Mouse (Mus musculus): ENCODE measurements at regions not wholly inside any gene's neighbourhood (a gene's known extent, or its start where the extent isn't known, plus 50 kb on each side); places are given as distances from the start of the nearest gene placed in this dataset.

- H3K9me3 ChIP-seq (ENCODE audit: low read length), result no peaks in the 10 kb centered on the region
- H3K4me1 ChIP-seq (ENCODE audit: insufficient read depth, low read length), result no peaks in the 10 kb centered on the region
- 56% methylated on average over 4 of the region's 4 CpGs for WGBS
- no peaks in the 10 kb centered on the region for H3K27me3 ChIP-seq (ENCODE audit: insufficient read depth, low read length)
- H3K36me3 ChIP-seq (ENCODE audit: insufficient read depth, low read length), result no peaks in the 10 kb centered on the region
- ATAC-seq (ENCODE audit: low FRiP score, low TSS enrichment), result no peak
- no peak overlapping the region for H3K4me2 ChIP-seq (replicated peaks; ENCODE audit: low read depth, low read length)
- H3K9ac ChIP-seq (replicated peaks; ENCODE audit: low read length), result no peak overlapping the region
- H3K4me3 ChIP-seq (ENCODE audit: low read length), result no peak overlapping the region
- no peak overlapping the region for H3K27ac ChIP-seq (ENCODE audit: low read length)
Measured at GRCm38 (mm10) chr17:51635913-51636312, 197.2 kb downstream of the Satb1 start.

DNA sequence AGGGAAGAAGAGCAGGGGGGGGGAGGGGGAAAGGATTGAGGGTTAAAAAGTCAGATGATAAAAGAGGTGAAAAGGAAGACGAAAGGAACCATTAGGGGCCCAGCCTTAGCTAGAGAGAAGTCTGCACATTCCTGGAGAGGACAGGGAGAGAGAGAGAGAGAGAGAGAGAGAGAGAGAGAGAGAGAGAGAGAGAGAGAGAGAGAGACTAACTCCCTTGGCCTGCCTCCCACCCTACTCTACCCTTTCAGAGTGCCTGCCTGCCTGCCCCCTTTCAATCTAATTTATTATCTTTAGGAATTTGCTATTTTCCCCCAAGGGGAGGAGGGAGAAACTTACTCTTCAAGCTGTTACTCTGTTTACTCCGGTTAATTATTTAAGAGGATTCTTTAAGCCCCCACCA is 201.5 kb downstream of the Satb1 start:
- WGBS, result 29% methylated on average over 2 of the region's 2 CpGs
- Histone ChIP-seq H3K9ac (replicated peaks; ENCODE audit: low read length) (no peak overlapping the region), H3K27ac (ENCODE audit: low read length) (no peak overlapping the region), H3K4me1 (ENCODE audit: insufficient read depth, low read length) (no peaks in the 10 kb centered on the region), H3K27me3 (ENCODE audit: insufficient read depth, low read length) (no peaks in the 10 kb centered on the region), H3K36me3 (ENCODE audit: insufficient read depth, low read length) (no peaks in the 10 kb centered on the region), H3K9me3 (ENCODE audit: low read length) (no peaks in the 10 kb centered on the region), H3K4me2 (replicated peaks; ENCODE audit: low read depth, low read length) (no peak overlapping the region), H3K4me3 (ENCODE audit: low read length) (no peak overlapping the region)
- peak; percentile 36; the same call in 1 of the 2 replicates for ATAC-seq (ENCODE audit: low FRiP score, low TSS enrichment)

DNA sequence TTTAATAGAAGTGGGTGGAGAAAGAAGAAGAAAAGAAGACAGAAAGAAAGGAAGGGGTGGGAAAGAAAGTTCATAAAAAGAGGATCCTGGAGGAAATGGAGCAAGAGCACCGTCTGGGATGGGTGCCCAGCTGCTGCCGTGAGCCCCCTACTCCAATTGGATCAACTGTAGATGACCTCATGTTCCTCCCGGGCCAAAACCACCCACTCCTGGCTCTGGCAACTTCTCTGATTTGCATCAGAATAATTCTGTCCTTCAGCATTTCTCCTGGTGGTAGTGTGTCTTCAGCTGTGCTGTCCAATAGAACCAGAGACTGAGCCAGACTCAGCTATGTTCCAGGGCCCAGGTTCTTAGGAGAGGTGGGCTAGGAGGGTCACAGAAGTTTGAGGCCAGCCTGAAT is 212.6 kb downstream of the Satb1 start:
- WGBS, result 64% methylated on average over 3 of the region's 3 CpGs
- no peak overlapping the region for H3K4me3 ChIP-seq (ENCODE audit: low read length)
- H3K9me3 ChIP-seq (ENCODE audit: low read length), result no peaks in the 10 kb centered on the region
- no peak overlapping the region for H3K9ac ChIP-seq (replicated peaks; ENCODE audit: low read length)
- H3K27ac ChIP-seq (ENCODE audit: low read length), result no peak overlapping the region
- no peak overlapping the region for H3K4me2 ChIP-seq (replicated peaks; ENCODE audit: low read depth, low read length)
- H3K36me3 ChIP-seq (ENCODE audit: insufficient read depth, low read length), result no peaks in the 10 kb centered on the region
- no peak for ATAC-seq (ENCODE audit: low FRiP score, low TSS enrichment)
- no peaks in the 10 kb centered on the region for H3K4me1 ChIP-seq (ENCODE audit: insufficient read depth, low read length)
- H3K27me3 ChIP-seq (ENCODE audit: insufficient read depth, low read length), result no peaks in the 10 kb centered on the region

GRCm38 (mm10) chr17:51585263-51585662 is 247.8 kb downstream of the Satb1 start:
- Histone ChIP-seq H3K9me3 (ENCODE audit: low read length) (0 out of 2 replicates have a peak, but pooled peaks cover 2% of the 10 kb centered on the region), H3K36me3 (ENCODE audit: insufficient read depth, low read length) (no peaks in the 10 kb centered on the region), H3K4me1 (ENCODE audit: insufficient read depth, low read length) (no peaks in the 10 kb centered on the region), H3K9ac (replicated peaks; ENCODE audit: low read length) (no peak overlapping the region), H3K4me3 (ENCODE audit: low read length) (no peak overlapping the region), H3K27ac (ENCODE audit: low read length) (no peak overlapping the region), H3K27me3 (ENCODE audit: insufficient read depth, low read length) (no peaks in the 10 kb centered on the region), H3K4me2 (replicated peaks; ENCODE audit: low read depth, low read length) (no peak overlapping the region)
- no peak for ATAC-seq (ENCODE audit: low FRiP score, low TSS enrichment)
- WGBS, result 57% methylated on average over 1 of the region's 1 CpGs

DNA sequence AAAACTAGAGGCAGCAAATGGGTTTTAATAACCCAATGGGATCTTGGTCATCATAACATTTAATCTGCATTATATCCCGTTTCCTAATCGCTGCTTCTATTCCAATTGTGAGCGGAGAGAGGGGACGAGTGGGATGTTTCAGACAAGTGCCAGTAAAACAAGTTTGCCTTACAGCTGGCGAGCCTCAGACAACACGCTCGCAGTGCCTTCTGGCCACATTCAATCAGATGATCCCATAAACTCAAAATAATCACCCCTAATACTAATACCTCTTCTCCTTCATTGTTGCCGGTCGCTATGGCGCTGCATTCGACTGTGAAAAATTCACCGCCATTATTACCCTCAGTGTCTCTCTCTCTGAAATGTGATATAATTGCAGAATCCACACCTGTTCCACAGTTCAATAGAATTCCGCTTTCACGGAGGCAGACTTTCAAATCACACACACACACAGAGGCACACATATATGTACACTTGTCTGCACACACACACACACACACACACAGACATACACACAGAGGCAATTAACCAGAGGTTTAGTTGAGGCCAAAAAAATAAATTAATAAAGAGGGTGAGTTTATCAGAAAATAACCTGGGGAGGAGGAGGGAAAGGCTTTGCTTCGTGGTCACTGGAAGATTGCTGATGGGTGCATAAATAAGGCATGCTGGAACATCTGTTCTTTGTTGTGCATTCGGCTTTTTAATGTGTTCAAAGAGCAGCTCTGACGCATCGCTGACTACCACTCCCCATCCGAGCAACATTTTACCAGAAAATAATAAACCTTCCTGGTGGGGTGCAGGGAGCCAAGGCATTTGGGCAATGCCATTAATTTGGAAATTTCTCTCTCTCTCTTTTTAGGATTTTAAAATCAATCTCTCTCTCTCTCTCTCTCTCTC is 248.9 kb downstream of the Satb1 start:
- Histone ChIP-seq H3K4me2 (replicated peaks; ENCODE audit: low read depth, low read length) (no peak overlapping the region), H3K4me3 (ENCODE audit: low read length) (no peak overlapping the region), H3K27me3 (ENCODE audit: insufficient read depth, low read length) (no peaks in the 10 kb centered on the region), H3K4me1 (ENCODE audit: insufficient read depth, low read length) (no peaks in the 10 kb centered on the region), H3K36me3 (ENCODE audit: insufficient read depth, low read length) (no peaks in the 10 kb centered on the region), H3K9ac (replicated peaks; ENCODE audit: low read length) (no peak overlapping the region), H3K27ac (ENCODE audit: low read length) (no peak overlapping the region), H3K9me3 (ENCODE audit: low read length) (0 out of 2 replicates have a peak, but pooled peaks cover 2% of the 10 kb centered on the region)
- 69% methylated on average over 19 of the region's 19 CpGs for WGBS
- ATAC-seq (ENCODE audit: low FRiP score, low TSS enrichment), result no peak

DNA sequence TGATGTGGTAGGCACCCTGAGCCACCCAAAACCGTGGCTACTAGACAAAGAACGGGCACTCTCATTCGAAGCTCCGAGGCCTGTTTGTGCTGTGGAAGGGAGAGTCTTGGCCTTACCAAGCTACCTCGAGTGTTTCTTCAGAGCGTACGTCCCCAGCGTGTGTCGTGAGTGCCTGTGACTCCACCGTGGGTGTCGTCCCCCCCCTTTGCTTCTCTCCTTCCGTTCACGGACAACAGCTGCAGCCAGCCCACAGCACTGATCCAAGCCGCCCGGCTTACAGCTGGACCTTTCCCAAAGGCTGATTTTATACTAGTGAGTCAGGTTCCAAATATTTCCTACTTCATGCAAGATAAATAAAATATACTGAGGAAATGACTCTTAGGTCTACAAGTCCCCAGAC is 249.8 kb downstream of the Satb1 start:
- H3K4me2 ChIP-seq (replicated peaks; ENCODE audit: low read depth, low read length), result no peak overlapping the region
- WGBS, result 59% methylated on average over 15 of the region's 15 CpGs
- H3K36me3 ChIP-seq (ENCODE audit: insufficient read depth, low read length), result no peaks in the 10 kb centered on the region
- H3K9ac ChIP-seq (replicated peaks; ENCODE audit: low read length), result no peak overlapping the region
- no peak overlapping the region for H3K27ac ChIP-seq (ENCODE audit: low read length)
- no peaks in the 10 kb centered on the region for H3K27me3 ChIP-seq (ENCODE audit: insufficient read depth, low read length)
- H3K9me3 ChIP-seq (ENCODE audit: low read length), result 0 out of 2 replicates have a peak, but pooled peaks cover 2% of the 10 kb centered on the region
- H3K4me3 ChIP-seq (ENCODE audit: low read length), result no peak overlapping the region
- no peaks in the 10 kb centered on the region for H3K4me1 ChIP-seq (ENCODE audit: insufficient read depth, low read length)
- peak; percentile 84; the same call in 1 of the 2 replicates for ATAC-seq (ENCODE audit: low FRiP score, low TSS enrichment)

DNA sequence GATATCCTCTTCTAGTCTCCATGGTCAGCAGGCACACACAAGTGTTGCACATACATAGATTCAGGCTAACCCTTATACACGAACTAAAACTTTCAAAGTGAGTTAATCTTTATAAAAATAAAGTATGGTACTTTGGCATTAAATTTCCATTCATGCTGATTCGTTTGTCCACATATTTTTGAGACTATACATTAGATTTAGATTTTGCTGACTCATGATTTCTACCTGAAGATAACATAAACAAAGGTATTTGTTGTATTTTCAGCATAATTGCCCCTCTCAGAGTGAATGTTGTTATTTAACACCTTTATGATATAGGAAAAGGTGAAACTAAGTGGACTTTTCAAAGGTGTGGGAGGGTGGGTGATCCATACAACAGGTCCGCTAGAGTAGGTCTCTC is 277.2 kb downstream of the Satb1 start:
- Histone ChIP-seq H3K4me3 (ENCODE audit: low read length) (no peak overlapping the region), H3K4me1 (ENCODE audit: insufficient read depth, low read length) (no peaks in the 10 kb centered on the region), H3K9me3 (ENCODE audit: low read length) (no peaks in the 10 kb centered on the region), H3K36me3 (ENCODE audit: insufficient read depth, low read length) (no peaks in the 10 kb centered on the region), H3K4me2 (replicated peaks; ENCODE audit: low read depth, low read length) (no peak overlapping the region), H3K27me3 (ENCODE audit: insufficient read depth, low read length) (no peaks in the 10 kb centered on the region), H3K27ac (ENCODE audit: low read length) (no peak overlapping the region), H3K9ac (replicated peaks; ENCODE audit: low read length) (no peak overlapping the region)
- WGBS, result 80% methylated on average over 3 of the region's 3 CpGs
- ATAC-seq (ENCODE audit: low FRiP score, low TSS enrichment), result no peak

GRCm38 (mm10) chr17:51554446-51554845 is 278.6 kb downstream of the Satb1 start:
- Histone ChIP-seq H3K9me3 (ENCODE audit: low read length) (no peaks in the 10 kb centered on the region), H3K4me3 (ENCODE audit: low read length) (no peak overlapping the region), H3K4me1 (ENCODE audit: insufficient read depth, low read length) (no peaks in the 10 kb centered on the region), H3K27me3 (ENCODE audit: insufficient read depth, low read length) (no peaks in the 10 kb centered on the region), H3K4me2 (replicated peaks; ENCODE audit: low read depth, low read length) (no peak overlapping the region), H3K9ac (replicated peaks; ENCODE audit: low read length) (no peak overlapping the region), H3K36me3 (ENCODE audit: insufficient read depth, low read length) (no peaks in the 10 kb centered on the region), H3K27ac (ENCODE audit: low read length) (no peak overlapping the region)
- no peak for ATAC-seq (ENCODE audit: low FRiP score, low TSS enrichment)
- WGBS, result 93% methylated on average over 2 of the region's 2 CpGs

GRCm38 (mm10) chr17:51552277-51553015 is 280.6 kb downstream of the Satb1 start:
- H3K9ac ChIP-seq (replicated peaks; ENCODE audit: low read length), result no peak overlapping the region
- H3K9me3 ChIP-seq (ENCODE audit: low read length), result no peaks in the 10 kb centered on the region
- H3K4me1 ChIP-seq (ENCODE audit: insufficient read depth, low read length), result no peaks in the 10 kb centered on the region
- ATAC-seq (ENCODE audit: low FRiP score, low TSS enrichment), result no peak
- 90% methylated on average over 5 of the region's 5 CpGs for WGBS
- no peak overlapping the region for H3K4me2 ChIP-seq (replicated peaks; ENCODE audit: low read depth, low read length)
- no peaks in the 10 kb centered on the region for H3K27me3 ChIP-seq (ENCODE audit: insufficient read depth, low read length)
- H3K4me3 ChIP-seq (ENCODE audit: low read length), result no peak overlapping the region
- no peak overlapping the region for H3K27ac ChIP-seq (ENCODE audit: low read length)
- no peaks in the 10 kb centered on the region for H3K36me3 ChIP-seq (ENCODE audit: insufficient read depth, low read length)

- no peaks in the 10 kb centered on the region for H3K9me3 ChIP-seq (ENCODE audit: low read length)
- no peak overlapping the region for H3K4me3 ChIP-seq (ENCODE audit: low read length)
- H3K4me2 ChIP-seq (replicated peaks; ENCODE audit: low read depth, low read length), result no peak overlapping the region
- no peaks in the 10 kb centered on the region for H3K27me3 ChIP-seq (ENCODE audit: insufficient read depth, low read length)
- no peaks in the 10 kb centered on the region for H3K36me3 ChIP-seq (ENCODE audit: insufficient read depth, low read length)
- no peak overlapping the region for H3K9ac ChIP-seq (replicated peaks; ENCODE audit: low read length)
- H3K4me1 ChIP-seq (ENCODE audit: insufficient read depth, low read length), result no peaks in the 10 kb centered on the region
- 15% methylated on average over 3 of the region's 3 CpGs for WGBS
- no peak for ATAC-seq (ENCODE audit: low FRiP score, low TSS enrichment)
- no peak overlapping the region for H3K27ac ChIP-seq (ENCODE audit: low read length)
Measured at GRCm38 (mm10) chr17:51546999-51547398, 286.1 kb downstream of the Satb1 start.

Data from kidney, embryonic 16.5 days (tissue).